Mouse (Mus musculus) cerebellum, adult 2 months (tissue): Measurements from ENCODE around the gene Tcf21.

ENCODE experiments used
- CTCF ChIP-seq: fragments of 200-500 bp; IDR thresholded peaks from 2 replicates; pipeline ENCODE4 v1.5.1; 2011; ENCODE audit warnings: low read depth, mild to moderate bottlenecking, control low read depth, low read length, moderate library complexity, borderline replicate concordance; ENCODE audit not compliant: insufficient read depth
- POLR2A ChIP-seq: fragments of 200-500 bp; IDR thresholded peaks from 2 replicates; pipeline ENCODE4 v1.6.1; 2011; ENCODE audit warnings: low read length, control low read depth, borderline replicate concordance; ENCODE audit not compliant: insufficient read depth

GRCm38 (mm10) chr10:22821709-22822108 lies 1.7 kb upstream of the Tcf21 start:
- TF ChIP-seq POLR2A = no peak
- no peak for TF ChIP-seq CTCF
